Mouse (Mus musculus) gastrocnemius, postnatal 10 days (tissue): ENCODE results near the gene Sarnp. TPM values are rescaled to one million over a fixed set of nuclear protein-coding genes. Genes with fewer than 3 reads are reported as not detected.
A peak's percentile ranks its signal among the peaks of the same experiment; 100 is the strongest.
"Not testable (repeated sequence)": the region's sequence is repeated elsewhere in the genome, so short reads cannot be mapped to it uniquely, and the experiment has no call there.

Experiments used
- DNase-seq: peaks from one replicate; pipeline ENCODE4 v3.0.0; 2021; ENCODE audit warnings: mixed read lengths
- total RNA-seq, 2 experiments: library from RNA; stranded (reverse); gene quantifications; 2 replicates each; pipeline ENCODE4 v1.2.3; 2021

The Sarnp gene
- total RNA-seq, 2 experiments from 2014 or later: 45.3 to 45.4 TPM

GRCm38 (mm10) chr10:128820217-128820616 lies 3.1 kb downstream of the Sarnp start:
- no peak for DNase-seq

- peak; percentile 98 for DNase-seq
Observed at GRCm38 (mm10) chr10:128821358-128822056, 4.4 kb downstream of the Sarnp start, which contains the start of gene Ormdl2. Gene Ormdl2 (minus strand): TSS chr10:128821645.

GRCm38 (mm10) chr10:128822135-128822534 lies 5.0 kb downstream of the Sarnp start:
- DNase-seq: no peak

GRCm38 (mm10) chr10:128823087-128823486 lies 6.0 kb downstream of the Sarnp start:
- DNase-seq: not testable (repeated sequence)

GRCm38 (mm10) chr10:128823821-128824220 lies 6.7 kb downstream of the Sarnp start:
- DNase-seq: no peak

GRCm38 (mm10) chr10:128837400-128837799 lies 20.3 kb downstream of the Sarnp start:
- no peak for DNase-seq

GRCm38 (mm10) chr10:128839434-128839833 lies 22.3 kb downstream of the Sarnp start:
- no peak for DNase-seq

- no peak for DNase-seq
Observed at GRCm38 (mm10) chr10:128840612-128841011, 23.5 kb downstream of the Sarnp start.

GRCm38 (mm10) chr10:128843260-128843659 lies 26.1 kb downstream of the Sarnp start:
- no peak for DNase-seq

- DNase-seq: no peak
Observed at GRCm38 (mm10) chr10:128845516-128845915, 28.4 kb downstream of the Sarnp start.

GRCm38 (mm10) chr10:128846664-128847063 lies 29.5 kb downstream of the Sarnp start:
- no peak for DNase-seq

GRCm38 (mm10) chr10:128848426-128848825 lies 31.3 kb downstream of the Sarnp start:
- no peak for DNase-seq

GRCm38 (mm10) chr10:128850339-128850738 lies 33.2 kb downstream of the Sarnp start:
- no peak for DNase-seq

- DNase-seq: no peak
Observed at GRCm38 (mm10) chr10:128861176-128861575, 44.0 kb downstream of the Sarnp start.

GRCm38 (mm10) chr10:128866042-128866441 lies 48.9 kb downstream of the Sarnp start:
- no peak for DNase-seq

- no peak for DNase-seq
Observed at GRCm38 (mm10) chr10:128866518-128866917, 49.4 kb downstream of the Sarnp start.

- DNase-seq: no peak
Observed at GRCm38 (mm10) chr10:128870341-128870740, 53.2 kb downstream of the Sarnp start.

- no peak for DNase-seq
Observed at GRCm38 (mm10) chr10:128878291-128878690, 61.2 kb downstream of the Sarnp start.

- no peak for DNase-seq
Observed at GRCm38 (mm10) chr10:128878811-128879210, 61.7 kb downstream of the Sarnp start.

GRCm38 (mm10) chr10:128882067-128882466 lies 64.9 kb downstream of the Sarnp start:
- no peak for DNase-seq

GRCm38 (mm10) chr10:128888941-128889827 lies 72.1 kb downstream of the Sarnp start:
- no peak for DNase-seq

- no peak for DNase-seq
Observed at GRCm38 (mm10) chr10:128889846-128890245, 72.7 kb downstream of the Sarnp start.
